Mouse (Mus musculus) MEL (cell line): ENCODE data around the gene Ogg1.

Experiments used
- CHD1 ChIP-seq: IDR thresholded peaks from 2 replicates; pipeline ENCODE4 v1.6.1; 2012; ENCODE audit warnings: low read depth, mild to moderate bottlenecking, inconsistent platforms, low read length, improper control_type of control experiment
- CTCF ChIP-seq, 3 experiments: IDR thresholded peaks in 2 of 3; conservative IDR thresholded peaks in 1 of 3; 2 replicates each; pipeline ENCODE4 v1.5.1; 2011 to 2012; ENCODE audit warnings: low read length in 3 of 3, low read depth in 2 of 3, mild to moderate bottlenecking in 2 of 3, improper control_type of control experiment in 1 of 3, inconsistent platforms in 1 of 3, mixed read lengths in 1 of 3, moderate library complexity in 1 of 3; ENCODE audit not compliant: control insufficient read depth in 1 of 3, insufficient read depth in 1 of 3, poor library complexity in 1 of 3, severe bottlenecking in 1 of 3
- E2F4 ChIP-seq: IDR thresholded peaks from 2 replicates; pipeline ENCODE4 v1.6.1; 2011; ENCODE audit warnings: low read depth, low read length, improper control_type of control experiment, borderline replicate concordance
- GATA1 ChIP-seq: IDR thresholded peaks from 2 replicates; pipeline ENCODE4 v1.6.1; 2011; ENCODE audit warnings: low read depth, low read length, improper control_type of control experiment
- MAX ChIP-seq: IDR thresholded peaks from 2 replicates; pipeline ENCODE4 v1.6.1; 2011; ENCODE audit warnings: low read length, improper control_type of control experiment
- MAZ ChIP-seq: IDR thresholded peaks from 2 replicates; pipeline ENCODE4 v1.6.1; 2012; ENCODE audit warnings: low read depth, mild to moderate bottlenecking, inconsistent platforms, low read length, improper control_type of control experiment
- MEF2A ChIP-seq: IDR thresholded peaks from 2 replicates; pipeline ENCODE4 v1.6.1; 2014; ENCODE audit warnings: low read depth, mild to moderate bottlenecking, inconsistent platforms, low read length, improper control_type of control experiment; ENCODE audit not compliant: poor library complexity, insufficient replicate concordance, severe bottlenecking; ENCODE audit errors: extremely low read depth
- MYC ChIP-seq: IDR thresholded peaks from 2 replicates; pipeline ENCODE4 v1.6.1; 2011; ENCODE audit warnings: low read depth, mild to moderate bottlenecking, low read length, improper control_type of control experiment, moderate library complexity
- POLR2A ChIP-seq, 2 experiments: IDR thresholded peaks; 2 replicates each; pipeline ENCODE4 v1.6.1; 2011 to 2012; ENCODE audit warnings: low read length in 2 of 2, mild to moderate bottlenecking in 2 of 2, control low read depth in 1 of 2, improper control_type of control experiment in 1 of 2, low read depth in 1 of 2, moderate library complexity in 1 of 2; ENCODE audit not compliant: control insufficient read depth in 1 of 2, insufficient read depth in 1 of 2, poor library complexity in 1 of 2
- RAD21 ChIP-seq: IDR thresholded peaks from 2 replicates; pipeline ENCODE4 v1.6.1; 2011; ENCODE audit warnings: mild to moderate bottlenecking, low read depth, low read length, improper control_type of control experiment
- USF2 ChIP-seq, 2 experiments: IDR thresholded peaks; 2 replicates each; pipeline ENCODE4 v1.6.1; 2011 to 2012; ENCODE audit warnings: improper control_type of control experiment in 2 of 2, low read length in 2 of 2, borderline replicate concordance in 1 of 2, inconsistent platforms in 1 of 2, low read depth in 1 of 2, mild to moderate bottlenecking in 1 of 2; ENCODE audit not compliant: insufficient read depth in 1 of 2
- ZC3H11A ChIP-seq: IDR thresholded peaks from 2 replicates; pipeline ENCODE4 v1.6.1; 2012; ENCODE audit warnings: low read depth, mild to moderate bottlenecking, inconsistent platforms, low read length, improper control_type of control experiment
- ZNF384 ChIP-seq: IDR thresholded peaks from 2 replicates; pipeline ENCODE4 v1.6.1; 2012; ENCODE audit warnings: low read depth, mild to moderate bottlenecking, inconsistent platforms, low read length, improper control_type of control experiment

DNA sequence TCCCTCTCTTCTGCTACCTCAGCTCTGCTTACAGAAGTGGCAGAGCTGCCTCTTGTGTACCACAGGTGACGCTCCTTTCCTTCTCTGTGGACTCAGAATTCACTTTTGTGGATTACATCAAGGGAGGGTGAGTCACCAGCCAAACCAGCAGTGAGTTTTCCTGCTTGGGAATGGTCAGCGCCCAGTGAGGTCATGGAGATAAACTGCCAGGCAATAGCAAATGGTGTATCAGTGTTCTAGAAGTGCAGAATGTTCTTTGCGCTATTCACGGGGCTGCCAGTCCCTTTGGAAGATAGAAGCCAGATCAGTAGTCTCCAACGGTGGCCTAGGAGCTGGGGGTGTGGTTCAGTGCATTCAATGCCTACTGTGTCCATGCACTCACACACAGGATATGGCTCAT lies 33.8 kb upstream of the Ogg1 start:
- TF ChIP-seq POLR2A (IDR thresholded peaks at IDR 0.05; ENCODE audit: control insufficient read depth in 1 of 2, insufficient read depth in 1 of 2, low read depth in 1 of 2, low read length in 2 of 2, poor library complexity in 1 of 2) (no peak), ZC3H11A (no peak), MAZ (no peak), CTCF (IDR thresholded peaks at IDR 0.05 in 2 of 3, conservative IDR thresholded peaks at IDR 0.05 in 1 of 3; ENCODE audit: control insufficient read depth in 1 of 3, insufficient read depth in 1 of 3, low read depth in 2 of 3, low read length in 3 of 3, poor library complexity in 1 of 3, severe bottlenecking in 1 of 3) (no peak), RAD21 (no peak), CHD1 (no peak), E2F4 (no peak), MAX (no peak), MYC (no peak), ZNF384 (no peak), GATA1 (no peak), USF2 (IDR thresholded peaks at IDR 0.05; ENCODE audit: borderline replicate concordance in 1 of 2, insufficient read depth in 1 of 2, low read depth in 1 of 2, low read length in 2 of 2) (no peak), MEF2A (no peak)
